Mouse (Mus musculus) telencephalon, adult 2 months (tissue): Measurements from ENCODE around the gene Rras2.
A peak's percentile ranks its signal among the peaks of the same experiment; 100 is the strongest.

Experiments used
- DNase-seq: peaks from one replicate; pipeline ENCODE4 v3.0.0-alpha.2; 2011; ENCODE audit warnings: low read depth, low spot score

Gene Rras2

DNA sequence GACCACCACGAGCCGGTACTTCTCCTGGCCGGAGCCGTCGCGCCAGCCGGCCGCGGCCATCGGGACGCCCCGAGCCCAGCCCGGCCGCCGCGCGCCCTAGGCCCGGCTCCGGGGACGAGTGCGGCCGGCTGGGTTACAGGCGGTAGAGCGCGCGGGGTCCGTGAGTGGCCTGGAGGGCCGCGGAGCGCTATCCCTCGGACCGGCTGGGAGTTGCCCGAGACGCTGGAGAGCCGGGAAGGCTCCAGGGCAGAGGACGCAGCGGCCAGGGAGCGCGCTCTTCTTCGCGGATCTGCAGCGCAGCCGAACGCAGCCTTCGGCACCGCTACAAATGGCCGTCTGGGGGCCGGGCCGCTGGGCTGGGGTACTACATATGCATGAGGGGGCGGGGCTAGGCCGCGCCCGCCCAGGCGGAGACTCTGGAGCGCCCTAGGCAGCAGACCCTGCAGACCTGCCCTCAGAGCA lies at the start of gene Rras2:
Gene Rras2 (minus strand): TSS at position 338 of the 462 bp plus-strand sequence.
- DNase-seq: peak; percentile 64

DNA sequence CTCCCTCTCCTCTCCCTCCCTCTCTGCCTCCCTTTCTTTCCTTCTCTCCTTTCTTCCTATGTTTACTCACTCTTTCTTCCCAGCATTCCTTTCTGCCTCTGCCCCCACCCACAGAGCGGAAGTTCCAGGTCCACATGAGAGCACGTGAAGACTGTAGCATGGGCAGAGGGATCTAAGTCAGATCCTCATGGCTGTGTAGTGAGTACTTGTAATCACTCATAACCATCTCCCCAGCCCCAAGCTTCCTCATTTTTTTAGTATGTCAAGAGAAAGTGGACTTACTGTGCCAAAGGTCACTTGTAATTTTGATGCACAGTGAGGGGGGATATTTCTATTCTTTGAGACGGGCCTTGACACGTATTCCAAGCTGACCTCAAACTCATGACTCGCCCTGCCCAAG lies 45.4 kb upstream of the Rras2 start:
- DNase-seq: no peak

DNA sequence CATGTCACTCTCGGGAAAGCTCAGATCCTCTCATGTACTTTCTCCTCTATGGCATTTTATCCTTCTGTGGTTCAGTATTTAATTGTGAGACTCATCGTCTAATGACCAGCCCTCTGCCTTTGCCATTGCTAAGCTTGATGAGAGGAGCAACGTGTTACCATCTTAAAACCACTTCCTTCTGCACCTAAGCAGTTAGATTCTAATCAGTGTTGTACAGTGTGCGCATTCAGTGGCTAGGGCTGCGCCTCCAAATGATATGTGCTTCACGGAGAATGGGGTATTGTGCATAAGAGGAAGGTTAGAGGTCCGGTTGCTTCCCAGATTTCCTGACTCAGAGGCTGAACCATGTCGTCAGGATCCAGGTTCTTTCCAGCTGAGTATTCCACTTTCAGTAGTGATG lies 43.5 kb upstream of the Rras2 start:
- DNase-seq: no peak

DNA sequence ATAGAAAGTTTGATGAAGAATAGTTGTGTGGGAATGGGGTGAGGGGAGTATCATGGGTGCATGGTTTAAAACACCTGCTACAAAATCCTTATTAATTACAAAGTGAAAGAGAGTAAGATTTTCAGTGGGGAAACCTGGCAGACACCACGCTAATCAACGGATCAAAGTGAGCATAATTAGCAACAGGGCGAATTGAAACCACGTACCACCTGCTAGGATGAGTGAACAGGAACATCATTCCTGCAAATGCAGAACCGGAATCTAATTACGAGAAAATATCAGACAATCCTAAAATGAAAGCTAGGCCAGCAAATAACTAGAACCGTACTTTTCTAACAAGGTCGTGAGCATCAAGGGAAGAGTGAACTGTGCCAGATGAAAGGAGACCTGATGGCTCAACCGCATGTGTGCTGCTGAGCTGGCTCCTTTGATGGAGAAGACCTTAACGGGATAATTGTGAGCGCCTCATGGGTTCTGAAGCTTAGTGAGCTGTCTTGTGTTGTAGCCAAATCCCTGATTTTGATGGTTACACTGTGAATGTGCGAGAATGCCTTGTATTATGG lies 40.2 kb upstream of the Rras2 start:
- DNase-seq: no peak

DNA sequence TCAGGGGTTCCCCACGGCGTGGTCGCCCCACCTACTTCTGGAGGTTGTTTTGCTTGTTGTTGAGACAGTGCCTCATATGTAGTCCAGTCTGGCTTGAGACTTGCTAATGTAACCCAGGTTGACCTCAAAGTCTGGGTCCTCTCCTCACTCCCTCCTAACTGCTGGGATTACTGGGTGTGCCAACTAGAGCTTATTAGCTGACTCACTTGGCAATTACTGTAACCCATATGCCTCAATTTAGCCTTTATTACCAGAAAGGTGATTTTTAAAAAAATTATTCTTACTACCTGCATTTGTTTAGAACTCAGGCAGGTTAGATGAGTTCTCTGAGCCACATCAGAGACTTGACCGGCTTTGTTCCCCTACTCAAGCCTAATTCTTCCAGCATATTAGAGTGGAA lies 38.8 kb upstream of the Rras2 start:
- DNase-seq: no peak

DNA sequence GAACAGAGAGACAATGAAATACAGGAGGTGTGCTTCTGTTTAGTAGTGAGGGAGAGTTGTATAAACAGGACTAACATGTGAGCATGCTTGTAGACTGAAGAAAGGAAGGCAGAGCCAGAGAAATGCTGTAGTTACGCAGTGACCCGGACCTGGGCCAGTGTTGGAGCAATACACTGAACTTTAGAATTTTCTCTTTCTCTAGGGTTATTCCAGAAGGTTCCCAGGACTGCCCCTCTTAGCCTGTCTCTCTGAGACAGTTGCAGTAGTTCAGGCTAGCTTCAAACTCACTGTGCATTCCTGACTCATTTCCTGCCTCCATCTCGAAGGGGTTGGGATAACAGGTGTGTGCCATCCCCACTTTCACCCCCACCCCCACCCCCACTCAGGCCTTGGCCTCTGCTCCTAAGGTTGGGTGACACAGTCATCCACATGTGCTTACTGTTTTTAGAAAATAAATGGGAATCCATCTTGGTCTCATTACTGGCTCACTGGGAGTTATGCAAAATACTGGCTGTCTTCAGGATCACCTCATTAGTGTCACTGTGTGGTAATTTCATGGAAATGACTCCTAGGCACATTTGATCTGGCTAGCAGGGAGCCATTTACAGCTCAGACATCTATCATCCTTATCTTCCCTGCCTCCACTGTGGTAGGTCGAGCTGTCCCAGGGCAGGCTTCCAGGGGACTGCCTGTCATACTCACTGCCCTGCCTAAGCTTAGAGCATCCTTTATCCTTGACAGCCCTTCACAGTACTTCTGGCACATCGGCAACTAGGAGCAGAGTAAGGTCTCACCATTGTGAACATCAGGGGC lies 37.7 kb upstream of the Rras2 start:
- no peak for DNase-seq

DNA sequence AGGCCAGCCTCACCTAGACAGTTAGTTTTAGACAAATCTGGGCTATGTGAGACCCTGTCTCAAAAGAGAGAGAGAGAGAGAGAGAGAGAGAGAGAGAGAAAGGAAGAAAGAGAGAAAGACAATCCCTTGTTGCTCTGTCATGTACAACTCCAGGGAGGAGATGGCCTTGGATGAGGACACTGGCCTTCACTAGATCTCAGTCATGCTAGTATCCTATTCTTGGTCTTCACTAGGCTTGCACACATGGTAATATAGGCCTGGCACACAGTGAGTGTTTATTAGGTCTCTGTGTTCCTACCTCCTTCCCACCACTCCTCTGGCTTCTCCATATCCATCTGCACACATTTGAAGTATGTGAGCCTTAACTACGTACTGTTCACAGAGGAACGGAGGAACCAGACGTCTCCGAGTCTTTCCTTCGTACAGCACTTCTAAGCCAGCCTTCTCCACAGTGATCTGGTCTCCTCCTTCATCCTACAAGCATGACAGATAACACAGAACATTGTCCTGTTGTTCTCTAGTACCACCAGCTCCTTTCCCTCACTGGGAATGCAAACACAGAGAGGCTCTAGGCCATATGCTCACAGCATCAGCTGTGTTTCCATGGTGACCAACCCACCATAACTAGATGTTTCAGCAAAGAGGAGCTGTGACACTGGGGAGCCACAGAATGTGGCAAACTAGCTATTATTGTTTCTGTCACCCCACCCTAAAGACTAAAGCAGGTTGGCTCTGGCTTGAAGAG lies 33.6 kb upstream of the Rras2 start:
- DNase-seq: peak; percentile 92

DNA sequence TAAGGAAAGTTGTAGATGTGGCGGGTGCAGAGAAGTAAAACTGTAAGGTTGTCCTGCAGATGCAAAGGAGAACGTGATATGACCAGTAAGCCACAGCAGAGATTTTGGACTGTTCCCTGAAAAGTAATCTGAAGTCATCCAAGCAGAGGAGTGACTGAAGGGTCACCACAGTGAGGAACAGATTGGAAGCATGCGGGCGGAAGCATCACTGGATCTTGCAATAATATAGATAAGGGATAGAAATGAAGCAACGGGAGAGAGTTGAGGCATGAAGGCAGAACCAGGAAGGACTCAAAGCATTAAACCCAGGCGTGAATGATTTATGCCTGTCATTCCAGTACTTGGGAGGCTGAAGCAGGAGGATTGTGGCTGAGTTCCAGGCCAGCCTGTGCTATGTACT lies 32.0 kb upstream of the Rras2 start:
- DNase-seq: no peak

DNA sequence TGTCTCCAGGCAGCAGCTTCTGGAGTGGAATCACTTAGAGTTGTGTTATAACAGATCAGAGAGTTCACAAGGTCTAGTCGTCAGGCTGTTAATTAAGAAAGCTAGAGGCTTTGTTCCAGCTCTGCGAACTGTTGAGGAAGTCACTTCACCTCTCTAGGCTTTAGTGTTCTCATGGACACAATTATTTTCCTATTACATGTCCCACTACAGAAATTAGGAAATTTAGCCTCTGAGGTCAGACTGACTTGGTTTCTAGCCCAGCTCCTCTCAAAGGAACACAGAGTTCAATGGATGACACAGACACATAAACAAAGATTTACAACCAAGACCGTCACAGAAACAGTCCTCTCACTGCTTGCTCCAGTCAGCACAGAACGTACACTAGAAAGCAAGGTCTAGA lies 31.6 kb upstream of the Rras2 start:
- no peak for DNase-seq

DNA sequence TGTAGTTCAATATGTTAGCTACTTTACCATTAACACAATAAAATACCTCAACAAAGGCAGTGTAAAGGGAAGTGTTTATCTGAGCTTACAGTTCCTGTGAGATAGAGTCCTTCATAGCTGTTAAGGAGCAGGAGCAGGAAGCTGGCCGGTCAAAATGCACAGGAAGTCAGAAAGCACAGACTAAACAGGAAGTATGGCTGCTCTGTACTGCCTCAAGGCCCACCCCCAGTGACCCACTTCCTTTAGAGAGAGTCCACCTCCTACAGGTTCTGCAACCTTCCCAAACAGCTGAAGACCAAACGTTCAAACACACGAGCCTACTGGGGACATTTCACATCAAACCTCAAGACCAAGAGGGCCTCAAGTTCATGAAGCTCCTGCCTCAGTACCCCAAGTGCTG lies 28.3 kb upstream of the Rras2 start:
- no peak for DNase-seq

DNA sequence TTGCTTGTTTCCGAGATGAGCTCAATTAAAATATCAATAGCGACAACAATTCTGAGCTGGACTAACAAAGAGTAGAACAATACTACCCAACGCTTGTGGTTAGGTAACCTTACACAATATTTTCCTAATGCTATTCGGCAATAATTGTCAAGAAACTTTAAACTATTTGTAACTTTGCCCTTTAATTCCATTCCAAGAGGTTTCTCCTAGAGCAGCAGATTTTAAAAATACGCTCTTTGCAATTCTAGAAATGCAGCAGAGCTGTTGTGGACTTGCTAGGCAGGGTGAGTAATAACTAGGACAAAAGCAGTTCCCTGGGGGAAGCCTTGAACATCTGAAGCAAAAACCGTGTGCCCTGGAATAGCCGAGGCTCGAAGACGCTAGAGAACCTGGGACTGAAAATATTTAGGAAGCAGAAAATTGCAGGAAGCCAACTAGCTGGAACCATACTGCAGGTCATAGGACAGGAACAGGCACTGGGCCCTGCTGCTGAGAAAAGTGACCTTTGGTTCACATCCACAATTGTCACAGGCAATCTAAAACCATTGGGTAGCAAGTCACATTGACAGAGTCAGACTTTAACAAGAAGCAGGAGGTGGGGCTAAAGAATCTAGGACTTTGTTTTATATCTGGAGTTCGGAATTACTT lies 24.7 kb upstream of the Rras2 start:
- DNase-seq: no peak

DNA sequence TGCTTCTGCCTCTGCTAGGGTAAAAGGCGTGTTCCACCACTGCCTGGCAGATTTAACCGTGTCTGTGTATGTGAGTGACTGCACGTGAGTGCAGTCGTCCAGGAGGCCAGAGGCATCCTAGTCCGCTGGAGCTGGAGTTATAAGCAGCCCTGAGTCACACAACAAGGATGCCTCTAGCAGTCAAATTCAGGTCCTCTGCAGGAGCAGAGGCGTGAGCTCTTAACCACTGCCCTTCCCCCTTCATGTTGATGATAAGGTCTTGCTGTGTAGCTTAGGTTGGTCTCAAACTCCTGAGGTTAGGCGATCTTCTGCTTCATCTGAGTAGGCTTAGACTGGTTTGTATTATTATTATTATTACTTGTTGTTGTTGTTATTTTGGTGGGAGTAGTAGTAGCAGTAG lies 22.4 kb upstream of the Rras2 start:
- DNase-seq: no peak

DNA sequence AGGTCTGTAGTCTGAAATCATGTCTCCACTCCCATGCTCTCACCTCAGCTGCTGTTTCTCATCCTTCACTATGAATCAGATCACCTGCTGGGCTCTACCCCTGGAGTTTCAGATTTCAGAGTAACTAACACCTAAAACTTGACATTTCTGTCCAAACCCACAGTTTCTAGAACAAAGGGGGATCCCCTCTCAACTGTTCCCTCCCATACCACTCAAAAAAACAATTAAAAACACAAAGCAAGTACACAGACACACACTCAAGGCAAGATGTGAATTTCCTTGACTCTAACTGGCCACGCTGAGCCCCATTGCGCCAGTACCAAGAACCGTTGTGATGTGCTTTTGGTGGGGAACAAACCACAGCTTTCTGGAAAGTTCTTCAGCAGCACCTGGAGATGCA lies 21.8 kb upstream of the Rras2 start:
- no peak for DNase-seq

DNA sequence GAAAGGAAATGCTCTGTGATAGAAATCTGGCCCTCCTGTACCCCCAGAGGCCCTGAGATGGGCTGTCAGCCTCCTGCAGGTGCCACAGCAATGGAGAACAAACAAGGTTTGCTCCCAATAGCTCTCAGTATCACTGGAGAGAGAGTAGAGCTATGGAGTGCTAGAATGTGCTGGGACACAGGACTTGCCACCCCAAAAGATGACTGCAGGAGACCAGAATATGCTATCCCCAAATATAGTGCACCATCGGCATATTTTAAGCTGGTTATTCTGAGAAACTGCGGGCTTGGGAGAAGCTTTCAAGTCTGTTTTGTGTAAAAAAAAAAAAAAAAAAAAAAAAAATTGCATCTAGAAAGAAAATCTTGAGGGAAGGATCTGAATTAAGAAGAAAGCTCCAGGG lies 20.7 kb upstream of the Rras2 start:
- peak; percentile 83 for DNase-seq

DNA sequence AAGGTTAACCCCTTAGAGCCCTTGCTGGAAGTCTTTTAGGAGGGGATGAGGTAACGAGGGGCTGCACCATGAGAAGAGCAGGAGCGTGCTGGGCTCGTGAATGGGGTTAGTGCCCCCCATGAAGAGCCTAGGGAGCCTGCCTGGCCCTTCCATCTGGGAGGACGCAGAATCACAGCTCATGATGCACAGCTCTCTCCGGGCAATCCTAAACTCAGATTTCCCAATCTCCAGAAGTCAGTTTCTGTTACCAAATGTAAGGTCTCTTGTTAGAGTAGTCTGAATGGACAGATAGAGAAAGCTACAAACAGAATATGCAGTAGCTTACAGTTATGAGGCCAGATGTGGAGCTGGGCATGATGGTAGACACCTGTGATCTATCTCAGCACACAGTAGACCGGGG lies 17.6 kb upstream of the Rras2 start:
- no peak for DNase-seq

DNA sequence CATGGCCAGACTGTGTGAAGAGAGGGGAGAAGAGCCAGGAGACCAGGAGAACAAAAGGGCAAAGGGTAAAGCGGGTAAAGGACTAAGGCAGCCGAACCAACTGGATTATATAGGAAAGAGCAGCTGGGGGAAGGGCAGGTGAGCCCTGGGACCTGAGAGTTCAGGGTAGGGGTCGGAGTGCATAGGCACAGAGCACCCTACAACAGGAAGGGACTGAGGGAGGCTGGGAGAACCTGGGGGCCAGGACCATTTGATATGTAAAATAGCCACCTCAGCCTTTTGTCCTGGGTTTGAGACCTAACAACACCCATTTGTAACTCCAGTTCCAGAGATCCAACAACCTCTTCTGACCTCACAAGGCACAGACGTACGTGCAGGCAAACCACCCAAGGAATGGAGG lies 16.4 kb upstream of the Rras2 start:
- no peak for DNase-seq

DNA sequence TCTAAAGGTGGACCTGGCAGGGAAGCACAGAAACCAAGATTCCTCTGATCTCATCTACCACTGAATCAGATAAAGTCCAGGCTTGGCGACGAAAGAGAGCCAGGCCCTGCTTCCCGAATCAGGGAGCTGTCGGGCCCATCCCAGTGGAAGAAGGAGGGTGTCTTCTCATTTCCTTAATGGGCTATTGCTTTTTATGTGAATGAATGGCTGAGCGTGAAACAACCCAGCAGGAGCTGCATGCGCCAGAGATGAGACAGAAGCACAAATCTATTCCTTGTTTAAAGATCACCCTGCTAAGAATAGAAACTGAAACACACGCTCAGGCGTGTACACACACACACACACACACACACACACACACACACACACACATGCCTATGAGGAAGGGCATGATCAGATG lies 14.7 kb upstream of the Rras2 start:
- no peak for DNase-seq

DNA sequence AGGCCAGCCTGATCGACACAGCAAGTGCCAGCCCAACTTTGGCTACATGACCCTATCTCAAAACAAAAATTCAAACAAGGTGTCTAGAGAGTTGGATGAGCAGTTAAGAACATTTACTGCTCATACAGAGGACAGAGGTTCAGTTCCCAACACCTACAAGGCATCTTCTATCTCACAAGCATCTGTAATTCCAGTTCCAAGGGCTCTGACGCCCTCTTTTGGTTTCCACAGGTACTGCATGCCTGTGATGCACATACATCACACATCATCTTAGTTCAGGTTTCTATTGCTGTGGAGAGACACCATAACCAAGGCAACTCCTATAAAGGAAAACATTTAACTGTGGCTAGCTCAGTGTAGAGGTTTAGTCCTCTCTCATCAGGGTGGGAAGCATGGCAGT lies 11.7 kb upstream of the Rras2 start:
- DNase-seq: no peak

DNA sequence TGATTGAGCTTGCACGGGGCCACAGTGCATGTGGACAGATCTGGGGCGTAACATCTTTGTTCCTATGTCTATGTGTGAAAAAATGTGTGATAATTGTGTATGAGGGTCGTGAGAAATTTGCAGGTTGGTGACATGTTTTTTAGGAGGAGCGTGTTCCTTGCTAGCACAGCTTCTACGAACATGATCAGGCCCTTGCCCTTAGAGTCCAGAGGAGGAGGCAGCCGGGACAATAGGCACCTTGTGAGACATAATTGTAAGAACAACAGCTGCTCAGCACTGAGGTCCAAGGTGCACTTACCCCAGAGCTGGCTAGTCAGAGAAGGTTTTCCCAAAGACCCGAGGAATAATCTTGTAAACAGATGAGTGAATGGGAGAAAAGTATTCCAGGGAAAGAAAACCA lies 599 bp upstream of the Rras2 start:
- DNase-seq: no peak

DNA sequence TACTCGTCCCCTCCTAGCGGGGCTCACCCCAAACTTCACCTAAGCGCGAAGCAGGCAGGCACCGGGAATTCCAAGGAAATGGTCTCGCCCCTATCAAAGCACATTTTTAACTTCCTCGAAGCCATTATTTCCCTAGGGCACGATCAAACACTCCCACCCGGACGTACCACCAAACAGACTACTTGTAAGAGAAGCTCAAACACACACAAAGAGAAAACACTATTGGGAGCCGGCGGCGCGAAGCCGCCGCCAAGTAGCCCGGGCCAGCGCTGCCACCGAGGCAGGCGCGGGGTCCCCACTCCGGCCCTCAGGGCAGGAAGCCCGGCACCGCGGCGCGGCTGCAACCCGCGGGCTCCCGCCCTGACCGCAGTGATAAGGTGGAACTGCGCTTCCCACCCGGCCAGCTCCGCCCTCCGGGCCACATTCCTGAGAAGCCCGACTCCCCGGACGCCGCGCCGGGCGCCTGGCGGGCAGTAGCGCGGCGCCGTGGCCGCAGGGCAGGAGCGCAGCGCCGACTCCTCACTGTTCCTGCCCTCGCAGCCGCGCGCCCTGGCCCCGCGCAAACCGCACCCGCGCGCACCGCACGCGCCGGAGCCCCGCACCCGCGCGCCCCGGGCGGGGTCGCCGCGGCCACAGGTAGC lies 750 bp downstream of the Rras2 start:
- DNase-seq: no peak

DNA sequence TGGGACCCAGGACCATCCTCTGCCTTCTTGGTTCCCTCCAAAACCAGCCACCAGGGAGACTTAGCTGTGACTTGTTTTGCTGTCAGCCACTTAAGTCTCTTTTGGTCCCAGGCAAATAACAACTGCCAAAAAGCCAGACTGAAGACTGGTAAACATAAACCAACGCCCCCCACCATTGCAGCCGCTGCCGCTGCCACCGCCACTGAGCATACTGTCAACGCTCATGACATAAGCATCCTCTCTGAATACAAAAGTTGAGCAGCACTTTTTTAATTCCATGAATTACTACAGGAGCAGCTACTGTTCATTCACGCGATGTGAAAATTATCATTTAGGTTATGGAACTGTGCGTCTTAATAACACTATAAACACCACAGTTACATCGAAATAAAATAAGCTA lies 1.6 kb downstream of the Rras2 start:
- no peak for DNase-seq

DNA sequence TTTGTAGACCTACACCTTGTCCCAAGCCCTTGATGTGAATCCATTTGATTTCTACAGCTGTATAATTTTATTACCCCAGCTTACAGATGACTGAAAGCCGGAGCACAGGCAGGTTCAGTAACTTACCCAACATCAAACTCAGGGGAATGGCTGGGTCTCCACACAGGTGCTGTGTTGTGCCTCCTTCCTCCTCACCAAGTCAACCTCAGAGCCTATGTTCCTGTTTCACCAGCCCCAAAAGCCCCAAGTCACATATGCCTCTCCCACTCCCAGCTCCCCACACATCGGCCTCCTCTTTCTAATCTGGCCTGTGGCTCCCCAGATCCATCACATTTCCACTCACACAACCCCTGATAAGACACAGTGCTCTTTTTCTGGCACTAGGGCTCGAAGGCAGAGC lies 2.6 kb downstream of the Rras2 start:
- no peak for DNase-seq
